Mouse (Mus musculus): ENCODE data around the gene Pin1. TPM values are rescaled to one million over a fixed set of nuclear protein-coding genes. Genes with fewer than 3 reads are reported as not detected.
A peak's percentile ranks its signal among the peaks of the same experiment; 100 is the strongest.
"Not testable (repeated sequence)": the region's sequence is repeated elsewhere in the genome, so short reads cannot be mapped to it uniquely, and the experiment has no call there.

Pin1 gene
- polyA plus RNA-seq, 1 experiment from 2014 or later, result 65.0 TPM

DNA sequence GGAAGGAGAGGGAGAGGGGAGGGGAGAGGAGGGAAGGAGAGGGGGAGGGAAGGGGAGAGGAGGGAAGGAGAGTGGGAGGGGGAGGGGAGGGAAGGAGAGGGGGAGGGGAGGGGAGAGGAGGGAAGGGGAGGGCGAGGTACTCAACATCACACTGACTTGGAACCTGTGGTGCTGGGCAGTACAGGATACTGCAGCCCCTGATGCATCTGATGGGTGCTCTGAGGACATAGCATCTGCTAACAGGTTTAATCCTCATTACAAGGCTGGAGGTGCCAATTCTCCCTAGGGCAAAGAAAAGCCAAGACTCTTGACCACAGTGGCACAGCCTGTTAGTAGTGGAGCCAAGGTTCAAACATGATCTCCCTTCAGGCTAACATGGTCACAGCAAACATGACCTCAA, 37.5 kb downstream of the Pin1 start:
- H3K4me3 ChIP-seq, result no peak overlapping the region
- ATAC-seq (replicated peaks), result no peak
- peaks cover 20% of the 10 kb centered on the region for H3K4me1 ChIP-seq
- no peak overlapping the region for H3K9ac ChIP-seq
- no peak overlapping the region for H3K4me2 ChIP-seq
- H3K36me3 ChIP-seq (replicated peaks), result no peaks in the 10 kb centered on the region
- 56% methylated on average over 1 of the region's 1 CpGs for WGBS
- H3K27me3 ChIP-seq (replicated peaks), result no peaks in the 10 kb centered on the region
- H3K27ac ChIP-seq, result peak overlapping the region; percentile 68
- H3K9me3 ChIP-seq, result no peaks in the 10 kb centered on the region

- peaks cover 25% of the 10 kb centered on the region for H3K4me1 ChIP-seq
- no peaks in the 10 kb centered on the region for H3K27me3 ChIP-seq (replicated peaks)
- peak; percentile 58 for ATAC-seq (replicated peaks)
- no peak overlapping the region for H3K9ac ChIP-seq
- H3K4me2 ChIP-seq, result no peak overlapping the region
- H3K9me3 ChIP-seq, result no peaks in the 10 kb centered on the region
- peak overlapping the region; percentile 68 for H3K27ac ChIP-seq
- H3K36me3 ChIP-seq (replicated peaks), result no peaks in the 10 kb centered on the region
- 0% methylated on average over 4 of the region's 4 CpGs for WGBS
- H3K4me3 ChIP-seq, result no peak overlapping the region
These were observed 38.0 kb downstream of the Pin1 start for GRCm38 (mm10) chr9:20689913-20690312.

- not testable (repeated sequence) for H3K36me3 ChIP-seq (replicated peaks); ATAC-seq (replicated peaks); H3K9ac ChIP-seq; H3K4me3 ChIP-seq; H3K27me3 ChIP-seq (replicated peaks); H3K9me3 ChIP-seq; H3K4me2 ChIP-seq
- H3K27ac ChIP-seq, result peak overlapping the region; percentile 68; the same call in 1 of the 2 replicates
- WGBS, result 84% methylated on average over 2 of the region's 2 CpGs
- peaks cover 30% of the 10 kb centered on the region for H3K4me1 ChIP-seq
These were observed 38.6 kb downstream of the Pin1 start for GRCm38 (mm10) chr9:20690449-20690848.

GRCm38 (mm10) chr9:20692863-20693262, 41.0 kb downstream of the Pin1 start:
- H3K4me1 ChIP-seq, result peaks cover 42% of the 10 kb centered on the region
- H3K9me3 ChIP-seq, result no peaks in the 10 kb centered on the region
- no peak for ATAC-seq (replicated peaks)
- 90% methylated on average over 3 of the region's 3 CpGs for WGBS
- no peaks in the 10 kb centered on the region for H3K36me3 ChIP-seq (replicated peaks)
- H3K4me2 ChIP-seq, result no peak overlapping the region
- H3K27ac ChIP-seq, result no peak overlapping the region
- H3K4me3 ChIP-seq, result no peak overlapping the region
- no peak overlapping the region for H3K9ac ChIP-seq
- no peaks in the 10 kb centered on the region for H3K27me3 ChIP-seq (replicated peaks)

DNA sequence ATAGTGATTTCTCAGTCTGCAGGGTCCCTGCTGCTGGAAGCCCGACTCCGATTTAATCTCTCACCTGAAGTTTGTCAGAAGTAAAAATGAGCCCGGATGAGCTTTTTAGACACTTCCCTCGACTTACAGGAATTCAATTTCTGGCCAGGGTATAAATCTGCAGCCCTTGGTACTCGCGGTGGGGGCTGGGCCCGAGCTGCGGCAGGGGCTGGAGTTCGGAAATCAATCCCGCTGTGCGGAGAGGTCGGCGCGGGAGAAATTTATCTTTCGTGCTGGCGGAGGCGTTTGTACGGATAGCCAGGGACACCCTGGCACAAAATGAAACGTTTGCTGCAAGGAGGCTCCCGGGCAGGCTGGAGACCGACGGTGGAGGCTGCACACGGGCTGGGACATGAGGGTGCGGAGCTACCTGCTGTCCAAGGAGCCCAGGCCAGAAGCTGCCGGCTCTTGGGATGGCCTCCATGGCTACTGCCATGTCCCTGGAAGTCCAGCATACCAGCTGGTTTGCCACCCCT, 42.9 kb downstream of the Pin1 start:
- Histone ChIP-seq H3K4me1 (peaks cover 42% of the 10 kb centered on the region), H3K4me3 (peak overlapping the region; percentile 13; the same call in 1 of the 2 replicates), H3K36me3 (replicated peaks) (no peaks in the 10 kb centered on the region), H3K27ac (peak overlapping the region; percentile 65), H3K9me3 (no peaks in the 10 kb centered on the region), H3K9ac (no peak overlapping the region), H3K4me2 (peak overlapping the region; percentile 38), H3K27me3 (replicated peaks) (no peaks in the 10 kb centered on the region)
- WGBS, result 7% methylated on average over 25 of the region's 25 CpGs
- ATAC-seq (replicated peaks), result no peak

- Histone ChIP-seq H3K4me2 (no peak overlapping the region), H3K27me3 (replicated peaks) (no peaks in the 10 kb centered on the region), H3K36me3 (replicated peaks) (no peaks in the 10 kb centered on the region), H3K9ac (no peak overlapping the region), H3K4me1 (peaks cover 35% of the 10 kb centered on the region), H3K9me3 (no peaks in the 10 kb centered on the region), H3K27ac (no peak overlapping the region), H3K4me3 (no peak overlapping the region)
- WGBS, result 46% methylated on average over 5 of the region's 5 CpGs
- peak; percentile 22 for ATAC-seq (replicated peaks)
These were observed 44.3 kb downstream of the Pin1 start for GRCm38 (mm10) chr9:20696107-20696712.

- Histone ChIP-seq H3K4me3 (no peak overlapping the region), H3K4me2 (no peak overlapping the region), H3K9ac (no peak overlapping the region), H3K27ac (no peak overlapping the region), H3K4me1 (peaks cover 35% of the 10 kb centered on the region), H3K36me3 (replicated peaks) (no peaks in the 10 kb centered on the region), H3K27me3 (replicated peaks) (no peaks in the 10 kb centered on the region), H3K9me3 (no peaks in the 10 kb centered on the region)
- ATAC-seq (replicated peaks), result peak; percentile 30; the same call in 1 of the 2 replicates
- 7% methylated on average over 8 of the region's 8 CpGs for WGBS
These were observed 45.6 kb downstream of the Pin1 start for GRCm38 (mm10) chr9:20697466-20697865.

DNA sequence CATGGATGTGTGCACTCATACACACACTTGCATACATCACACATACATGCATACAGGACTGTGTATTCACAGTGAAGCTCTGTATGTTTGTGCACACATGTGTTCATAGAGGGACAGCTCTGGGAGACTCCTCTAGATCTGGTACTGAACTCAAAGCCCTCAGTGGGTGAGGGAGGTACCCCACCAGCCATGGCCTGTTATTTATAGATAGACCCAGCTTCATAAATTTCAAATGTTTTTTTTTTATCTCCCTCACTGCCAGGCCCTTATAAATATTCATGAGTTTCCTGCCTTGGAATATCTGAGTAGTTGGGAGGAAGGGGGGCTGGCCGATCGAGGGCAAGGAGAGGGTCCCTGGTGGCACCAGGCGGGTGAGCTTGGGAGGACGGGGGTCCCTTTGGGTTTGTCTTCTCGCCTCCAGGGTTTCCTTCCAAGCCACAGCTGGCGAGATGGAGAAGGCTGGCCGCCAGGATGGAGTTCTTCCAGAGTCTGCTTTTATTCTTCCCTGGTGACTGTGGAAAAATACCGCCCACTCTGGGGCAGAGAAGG, 52.0 kb downstream of the Pin1 start:
- 19% methylated on average over 8 of the region's 8 CpGs for WGBS
- Histone ChIP-seq H3K27ac (peak overlapping the region; percentile 75), H3K9me3 (no peaks in the 10 kb centered on the region), H3K27me3 (replicated peaks) (no peaks in the 10 kb centered on the region), H3K4me2 (peak overlapping the region; percentile 3; the same call in 1 of the 2 replicates), H3K36me3 (replicated peaks) (no peaks in the 10 kb centered on the region), H3K4me1 (peaks cover 17% of the 10 kb centered on the region), H3K4me3 (no peak overlapping the region), H3K9ac (no peak overlapping the region)
- peak; percentile 69 for ATAC-seq (replicated peaks)

- Histone ChIP-seq H3K27ac (no peak overlapping the region), H3K36me3 (replicated peaks) (no peaks in the 10 kb centered on the region), H3K9ac (no peak overlapping the region), H3K4me3 (no peak overlapping the region), H3K4me2 (no peak overlapping the region), H3K9me3 (no peaks in the 10 kb centered on the region), H3K4me1 (peaks cover 17% of the 10 kb centered on the region), H3K27me3 (replicated peaks) (no peaks in the 10 kb centered on the region)
- ATAC-seq (replicated peaks), result no peak
These were observed 53.5 kb downstream of the Pin1 start for GRCm38 (mm10) chr9:20705420-20705819.

DNA sequence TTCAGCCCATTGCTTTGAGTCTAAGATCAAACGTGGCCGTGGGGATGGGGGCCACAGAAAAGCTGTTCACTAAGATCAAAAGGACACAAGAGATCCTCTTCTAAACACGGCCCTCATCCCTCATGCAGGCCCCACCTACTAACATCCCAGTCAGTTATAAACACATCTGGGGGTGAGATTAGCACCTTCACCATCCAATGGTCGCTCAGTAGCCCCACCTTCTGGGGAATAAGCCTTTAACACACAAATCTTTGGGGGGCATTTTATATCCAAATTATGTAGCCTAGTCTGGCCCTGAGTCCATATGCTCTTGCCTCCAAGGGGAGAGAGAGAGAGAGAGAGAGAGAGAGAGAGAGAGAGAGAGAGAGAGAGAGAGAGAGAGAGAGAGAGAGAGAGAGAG, 54.1 kb downstream of the Pin1 start:
- H3K4me2 ChIP-seq, result no peak overlapping the region
- 44% methylated on average over 4 of the region's 4 CpGs for WGBS
- no peaks in the 10 kb centered on the region for H3K36me3 ChIP-seq (replicated peaks)
- no peaks in the 10 kb centered on the region for H3K9me3 ChIP-seq
- no peak overlapping the region for H3K27ac ChIP-seq
- H3K4me3 ChIP-seq, result no peak overlapping the region
- ATAC-seq (replicated peaks), result no peak
- no peak overlapping the region for H3K9ac ChIP-seq
- no peaks in the 10 kb centered on the region for H3K27me3 ChIP-seq (replicated peaks)
- peaks cover 17% of the 10 kb centered on the region for H3K4me1 ChIP-seq

- no peak for ATAC-seq (replicated peaks)
- no peak overlapping the region for H3K27ac ChIP-seq
- H3K9ac ChIP-seq, result no peak overlapping the region
- no peaks in the 10 kb centered on the region for H3K36me3 ChIP-seq (replicated peaks)
- no peak overlapping the region for H3K4me2 ChIP-seq
- H3K4me3 ChIP-seq, result no peak overlapping the region
- peaks cover 13% of the 10 kb centered on the region for H3K4me1 ChIP-seq
- 88% methylated on average over 3 of the region's 3 CpGs for WGBS
- H3K9me3 ChIP-seq, result no peaks in the 10 kb centered on the region
- no peaks in the 10 kb centered on the region for H3K27me3 ChIP-seq (replicated peaks)
These were observed 58.6 kb downstream of the Pin1 start for GRCm38 (mm10) chr9:20710471-20710870.

DNA sequence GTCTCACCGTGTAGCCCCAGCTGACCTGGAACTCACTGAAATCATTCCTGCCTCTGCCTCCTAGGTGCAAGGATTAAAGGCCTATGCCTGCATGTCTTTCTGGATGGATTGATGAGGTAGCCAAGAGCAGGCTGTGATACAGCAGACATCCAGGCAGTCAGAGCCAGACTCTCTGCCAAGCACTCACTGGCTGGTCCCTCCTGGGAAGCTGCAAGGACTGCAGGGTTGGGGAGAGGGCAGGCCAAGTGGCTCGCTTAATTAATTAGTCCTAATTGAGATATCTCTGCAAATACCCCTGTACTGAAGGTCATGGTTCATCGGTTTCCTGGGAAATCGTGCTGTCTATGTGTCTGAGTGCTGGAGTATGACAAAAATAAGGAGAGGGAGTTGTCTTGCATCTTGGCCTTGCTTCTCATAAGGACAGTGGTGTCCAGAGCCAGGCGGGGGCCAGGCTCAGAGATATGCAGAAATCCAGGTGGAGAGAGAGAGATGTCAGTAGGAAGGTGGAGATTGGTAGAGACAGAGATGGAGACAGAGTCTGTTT, 61.1 kb downstream of the Pin1 start:
- no peak overlapping the region for H3K9ac ChIP-seq
- no peak overlapping the region for H3K4me3 ChIP-seq
- no peak overlapping the region for H3K4me2 ChIP-seq
- peak; percentile 49; the same call in 1 of the 2 replicates for ATAC-seq (replicated peaks)
- H3K4me1 ChIP-seq, result peaks cover 13% of the 10 kb centered on the region
- no peaks in the 10 kb centered on the region for H3K9me3 ChIP-seq
- H3K36me3 ChIP-seq (replicated peaks), result no peaks in the 10 kb centered on the region
- 49% methylated on average over 5 of the region's 5 CpGs for WGBS
- no peaks in the 10 kb centered on the region for H3K27me3 ChIP-seq (replicated peaks)
- H3K27ac ChIP-seq, result peak overlapping the region; percentile 68

All from midbrain, embryonic 15.5 days (tissue).